Mouse (Mus musculus) bone marrow macrophage, adult 2 months (primary cell): ENCODE measurements at regions not wholly inside any gene's neighbourhood (a gene's known extent, or its start where the extent isn't known, plus 50 kb on each side); places are given as distances from the start of the nearest gene placed in this dataset.

Experiments
- CTCF ChIP-seq: IDR thresholded peaks from 2 replicates; pipeline ENCODE4 v1.5.1; 2012; ENCODE audit warnings: low read depth, mild to moderate bottlenecking, low read length, moderate library complexity
- POLR2A ChIP-seq: IDR thresholded peaks from 2 replicates; pipeline ENCODE4 v1.6.1; 2012; ENCODE audit warnings: mild to moderate bottlenecking, low read depth, low read length, borderline replicate concordance

DNA sequence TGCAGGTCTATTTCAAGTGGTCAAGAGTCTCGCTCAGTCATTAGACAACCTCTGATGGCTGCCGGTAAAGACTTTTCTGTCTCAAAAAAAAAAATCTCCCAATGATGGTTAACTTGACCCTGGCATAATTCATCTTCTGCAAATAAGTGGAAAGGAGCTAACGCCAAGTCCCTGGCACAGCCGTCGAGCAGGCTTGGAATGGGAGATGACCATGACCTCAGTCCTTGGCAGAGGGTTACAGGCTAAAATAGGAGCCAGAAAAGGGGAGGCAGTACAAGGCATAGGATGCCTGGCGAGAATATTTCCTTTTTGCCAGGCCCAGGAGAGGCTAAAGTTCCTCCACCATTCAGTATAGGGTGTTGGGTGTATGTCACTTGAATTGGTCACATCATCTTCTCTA lies 69.2 kb upstream of the Gdf10 start:
- TF ChIP-seq POLR2A (no peak), CTCF (no peak)
